In the genomic region with DNA sequence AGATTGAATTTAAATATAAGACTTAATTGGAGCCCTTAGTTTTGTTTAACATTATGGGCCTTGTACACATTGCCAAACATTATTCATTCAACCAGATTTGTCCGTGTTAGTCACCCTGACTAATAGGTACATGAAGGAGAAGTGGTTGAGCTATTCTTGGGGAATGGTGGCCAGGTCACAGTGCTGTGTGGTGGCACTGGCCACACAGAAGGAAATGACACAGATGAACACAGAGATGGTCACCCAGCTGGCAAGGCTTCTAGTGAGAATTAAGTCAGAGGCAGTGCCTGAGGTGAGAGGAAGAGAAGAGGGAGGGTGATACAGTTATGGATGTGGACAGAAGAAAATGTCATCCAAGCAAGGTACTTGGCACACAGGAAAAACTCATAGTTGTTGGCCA, we compare ENCODE assay signal across 27 mouse cellular contexts. TPM values are rescaled to one million over a fixed set of nuclear protein-coding genes. Genes with fewer than 3 reads are reported as not detected.
DNase-seq lines count a peak whose midpoint lies in the region; ATAC-seq lines count a peak whose summit lies in the region.
"Had no signal": no experiment of that assay in that cellular context is flagged by ENCODE, and none has a peak within 500 bp of the region (broad histone marks: within the 10 kb centered on the region; RNA-seq: fewer than 3 reads in every experiment).

No protein-coding gene starts in this region.

- H3K4me1 ChIP-seq in hindbrain, embryonic 10.5 days (replicated peaks) = peaks cover 24% of the 10 kb centered on the region
- peaks cover 9% of the 10 kb centered on the region for H3K4me1 ChIP-seq in hindbrain, embryonic 13.5 days (replicated peaks)
- H3K4me1 ChIP-seq: embryonic facial prominence, embryonic 15.5 days had no signal

- H3K27ac ChIP-seq in hindbrain, embryonic 10.5 days = peak overlapping the region; percentile 60; the same call in 1 of the 2 replicates
- no peak overlapping the region for H3K27ac ChIP-seq in hindbrain, embryonic 13.5 days
- H3K27ac ChIP-seq: embryonic facial prominence, embryonic 15.5 days; forebrain, embryonic 12.5 days had no signal

- H3K27me3 ChIP-seq in hindbrain, embryonic 10.5 days (ENCODE audit: insufficient read depth, poor library complexity, severe bottlenecking) = no peaks in the 10 kb centered on the region
- H3K27me3 ChIP-seq in hindbrain, embryonic 13.5 days = no peaks in the 10 kb centered on the region
- H3K27me3 ChIP-seq: CH12.LX; embryonic facial prominence, embryonic 13.5 days; embryonic facial prominence, embryonic 15.5 days; forebrain, embryonic 12.5 days; Patski had no signal

- no peak overlapping the region for H3K9ac ChIP-seq in hindbrain, embryonic 13.5 days
- H3K9ac ChIP-seq: embryonic facial prominence, embryonic 13.5 days; embryonic facial prominence, embryonic 15.5 days; forebrain, embryonic 12.5 days had no signal

- no peak overlapping the region for H3K4me3 ChIP-seq in hindbrain, embryonic 10.5 days
- H3K4me3 ChIP-seq in hindbrain, embryonic 13.5 days = no peak overlapping the region
- H3K4me3 ChIP-seq: embryonic facial prominence, embryonic 13.5 days; embryonic facial prominence, embryonic 15.5 days; erythroblast, embryonic 14.5 days; forebrain, embryonic 10.5 days; forebrain, embryonic 12.5 days had no signal

- no peaks in the 10 kb centered on the region for H3K9me3 ChIP-seq in hindbrain, embryonic 10.5 days
- H3K9me3 ChIP-seq in hindbrain, embryonic 13.5 days = no peaks in the 10 kb centered on the region
- H3K9me3 ChIP-seq: embryonic facial prominence, embryonic 13.5 days; embryonic facial prominence, embryonic 15.5 days; forebrain, embryonic 10.5 days; forebrain, embryonic 12.5 days had no signal

- DNase-seq in adrenal gland, adult 2 months = peak; percentile 51
- no peak for DNase-seq in adrenal gland, postnatal 10 days
- no peak for DNase-seq in hindbrain, embryonic 10.5 days (ENCODE audit: low spot score)
- DNase-seq in 3134 (ENCODE audit: extremely low read depth, insufficient read length, low spot score) (peak; percentile 72), 3T3-L1 (ENCODE audit: low read depth, low spot score) (peak; percentile 36)
- DNase-seq in right cerebral cortex, postnatal 14 days = no peak
- no peak for DNase-seq in kidney, adult 11 months
- DNase-seq: adrenal gland, postnatal 14 days; B cell, adult 2 months; cerebellum, adult 11 months; cerebellum, adult 18-20 months; cerebellum, adult 8-10 months; cerebellum, adult 9-11 months; cerebellum, postnatal 36 days had no signal

- no peak overlapping the region for H3K4me2 ChIP-seq in hindbrain, embryonic 13.5 days
- H3K4me2 ChIP-seq: embryonic facial prominence, embryonic 13.5 days; embryonic facial prominence, embryonic 15.5 days; forebrain, embryonic 12.5 days had no signal

- 68% methylated on average over 1 of the region's 1 CpGs for WGBS in hindbrain, embryonic 10.5 days
- 47% methylated on average over 1 of the region's 1 CpGs for WGBS in hindbrain, embryonic 13.5 days

- H3K36me3 ChIP-seq in hindbrain, embryonic 10.5 days = no peaks in the 10 kb centered on the region
- no peaks in the 10 kb centered on the region for H3K36me3 ChIP-seq in hindbrain, embryonic 13.5 days
- H3K36me3 ChIP-seq: embryonic facial prominence, embryonic 13.5 days; embryonic facial prominence, embryonic 15.5 days; forebrain, embryonic 10.5 days; forebrain, embryonic 12.5 days; G1E had no signal

- no peak for ATAC-seq in hindbrain, embryonic 13.5 days (ENCODE audit: low FRiP score)
- ATAC-seq: activated CD4-positive, CD25-positive, alpha-beta regulatory T cell, adult 4 months; CD4-positive, CD25-positive, alpha-beta regulatory T cell, adult 4 months; forebrain, embryonic 14.5 days; forebrain, embryonic 16.5 days; Patski had no signal

RNA-seq across cellular contexts. Expression of a gene that starts 32.4 kb away (rescaled TPM):
- 10 to 100 TPM; 77.5 to 85.2 TPM for total RNA-seq in adrenal gland, adult 2 months (2021)
- 13.6 and 18.6 TPM in 2 replicates for polyA plus RNA-seq in adrenal gland, adult 2 months (2012; rRNA removed)
- total RNA-seq in adrenal gland, postnatal 10 days (2021) = 10 to 100 TPM; 82.4 to 85.1 TPM
- 2.9 and 4.2 TPM in 2 replicates for polyA plus RNA-seq in hindbrain, embryonic 10.5 days (2016; fragmentation: Nextera tagmentation; extraction: Ambion mirVana)
- polyA plus RNA-seq in hindbrain, embryonic 13.5 days (2015; fragmentation: Nextera tagmentation; extraction: Ambion mirVana) = 3.7 and 4.3 TPM in 2 replicates
- polyA plus RNA-seq: erythroblast, embryonic 14.5 days; G1E had no signal

Comparison
In these comparisons a context has a peak if more than half of its experiments do, and no peak if none do; other contexts are left out.
1. DNase-seq: peak in adrenal gland, adult 2 months (single experiment), 3134 (single experiment) and 3T3-L1 (single experiment); none in adrenal gland, postnatal 10 days (single experiment), hindbrain, embryonic 10.5 days (single experiment), right cerebral cortex, postnatal 14 days (single experiment) and kidney, adult 11 months (single experiment).